Mouse (Mus musculus) cerebellum, adult 9-11 months (tissue): ENCODE results near the gene Cntrob.

ENCODE experiments used
- DNase-seq: peaks from one replicate; pipeline ENCODE4 v3.0.0; 2022

Cntrob gene

DNA sequence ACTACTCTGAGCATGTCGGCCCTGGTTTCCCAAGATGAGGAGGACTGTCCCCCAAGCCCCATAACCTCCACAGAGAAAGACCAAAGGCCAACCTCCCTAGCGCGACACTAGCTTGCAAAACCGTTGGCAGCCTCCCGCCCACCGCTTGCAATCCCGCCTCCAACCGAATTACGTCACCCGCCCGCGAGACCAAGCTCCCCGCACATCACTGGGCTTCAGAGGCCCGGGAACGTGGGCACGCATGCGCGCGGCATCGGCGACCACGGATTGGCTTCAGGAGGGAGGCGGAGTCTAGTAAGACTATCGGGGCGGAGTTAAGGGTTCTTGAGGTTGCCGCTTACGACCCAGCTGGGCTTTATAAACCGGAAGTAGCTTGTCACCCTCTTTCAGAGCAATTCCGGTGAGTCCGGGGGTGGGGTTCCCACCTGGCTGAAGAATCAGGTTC lies at the start of gene Cntrob, which contains the start of gene Trappc1:
Gene Cntrob, minus strand, starts transcription at position 109 of the 445 bp plus-strand sequence.
Gene Trappc1, plus strand, starts transcription at position 314 of the 445 bp plus-strand sequence.
- peak; percentile 100 for DNase-seq

GRCm38 (mm10) chr11:69372780-69373170 lies 49.2 kb upstream of the Cntrob start:
- peak; percentile 43 for DNase-seq

GRCm38 (mm10) chr11:69372056-69372779 lies 48.6 kb upstream of the Cntrob start:
- DNase-seq, result peak; percentile 96

DNA sequence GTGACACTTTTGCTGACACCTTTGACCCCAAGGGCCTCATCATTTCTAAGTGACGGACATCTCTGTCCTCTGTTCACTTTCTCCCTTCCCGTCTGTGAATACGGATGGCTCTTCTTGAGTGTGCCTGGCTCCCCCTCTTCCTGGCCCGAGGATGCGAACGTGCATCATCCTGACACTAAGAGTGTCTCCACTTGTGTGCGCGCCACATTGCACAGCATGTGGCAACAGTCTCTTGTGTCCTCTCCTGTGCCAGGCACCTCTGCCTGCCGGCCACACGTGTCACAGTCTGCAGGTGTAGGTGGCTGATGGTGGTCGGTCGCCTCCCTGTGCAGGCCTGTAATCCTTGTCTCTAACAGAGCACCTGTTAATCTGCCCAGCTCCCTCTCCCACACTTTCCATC lies 48.0 kb upstream of the Cntrob start:
- no peak for DNase-seq

DNA sequence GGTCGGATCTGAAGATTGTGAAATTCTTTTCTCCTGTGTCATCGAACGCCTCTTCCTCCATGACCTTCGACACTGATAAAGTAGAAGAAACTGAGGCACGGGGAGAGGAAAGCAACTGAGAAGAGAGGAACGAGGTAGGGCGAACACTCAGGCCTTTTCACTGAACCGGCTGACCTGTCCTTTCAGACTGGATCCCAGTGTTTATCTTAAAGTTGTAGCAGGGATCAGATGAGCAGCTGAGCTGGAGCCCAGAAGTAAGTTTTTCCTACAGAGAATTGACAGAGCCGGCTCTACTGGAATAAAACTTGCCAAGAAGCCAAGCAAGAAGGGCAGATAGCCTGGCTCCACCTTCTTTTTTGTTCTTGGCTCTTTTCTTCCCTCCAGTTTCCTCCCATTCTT lies 47.2 kb upstream of the Cntrob start:
- DNase-seq, result no peak

DNA sequence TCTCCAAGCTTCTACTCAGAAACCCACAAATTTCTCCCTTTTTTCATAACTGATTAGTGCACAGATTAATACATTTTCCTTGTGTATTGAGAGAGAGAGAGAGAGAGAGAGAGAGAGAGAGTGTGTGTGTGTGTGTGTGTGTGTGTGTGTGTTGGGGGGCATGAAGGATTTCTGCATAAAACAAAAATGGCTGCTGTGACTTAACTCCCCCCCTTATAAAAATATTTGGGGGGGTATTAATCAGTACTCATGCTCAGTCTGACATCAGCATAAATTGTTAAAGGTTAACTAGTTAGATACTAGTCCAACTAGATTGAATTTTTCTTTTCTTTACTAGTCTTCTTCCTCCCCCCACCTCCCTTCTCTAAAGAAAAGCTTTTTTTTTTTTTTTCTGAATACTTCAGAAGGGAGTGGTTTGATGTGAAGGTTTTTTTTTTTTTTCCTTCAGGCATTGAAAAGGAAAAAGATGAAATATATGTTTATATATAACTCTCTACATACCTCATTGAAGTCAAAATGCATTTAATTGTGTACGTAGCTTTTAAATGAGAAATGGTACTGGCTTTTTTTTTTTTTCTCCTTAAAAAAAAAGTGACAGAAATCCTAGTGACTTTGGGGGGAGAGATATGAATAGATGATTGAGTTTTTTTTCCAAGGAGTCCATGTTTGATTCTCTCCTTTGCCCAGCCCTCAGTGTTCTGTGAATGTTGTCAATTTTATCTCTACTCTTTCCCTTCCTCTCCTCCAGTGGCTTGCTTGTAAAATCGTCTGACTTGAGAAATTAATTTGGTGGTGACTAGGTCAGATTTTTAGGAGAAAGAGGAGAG lies 46.6 kb upstream of the Cntrob start:
- DNase-seq, result no peak

GRCm38 (mm10) chr11:69369215-69369989 lies 45.8 kb upstream of the Cntrob start, which contains the start of gene Chd3:
Chd3 (minus strand) TSS chr11:69369406.
- no peak for DNase-seq

DNA sequence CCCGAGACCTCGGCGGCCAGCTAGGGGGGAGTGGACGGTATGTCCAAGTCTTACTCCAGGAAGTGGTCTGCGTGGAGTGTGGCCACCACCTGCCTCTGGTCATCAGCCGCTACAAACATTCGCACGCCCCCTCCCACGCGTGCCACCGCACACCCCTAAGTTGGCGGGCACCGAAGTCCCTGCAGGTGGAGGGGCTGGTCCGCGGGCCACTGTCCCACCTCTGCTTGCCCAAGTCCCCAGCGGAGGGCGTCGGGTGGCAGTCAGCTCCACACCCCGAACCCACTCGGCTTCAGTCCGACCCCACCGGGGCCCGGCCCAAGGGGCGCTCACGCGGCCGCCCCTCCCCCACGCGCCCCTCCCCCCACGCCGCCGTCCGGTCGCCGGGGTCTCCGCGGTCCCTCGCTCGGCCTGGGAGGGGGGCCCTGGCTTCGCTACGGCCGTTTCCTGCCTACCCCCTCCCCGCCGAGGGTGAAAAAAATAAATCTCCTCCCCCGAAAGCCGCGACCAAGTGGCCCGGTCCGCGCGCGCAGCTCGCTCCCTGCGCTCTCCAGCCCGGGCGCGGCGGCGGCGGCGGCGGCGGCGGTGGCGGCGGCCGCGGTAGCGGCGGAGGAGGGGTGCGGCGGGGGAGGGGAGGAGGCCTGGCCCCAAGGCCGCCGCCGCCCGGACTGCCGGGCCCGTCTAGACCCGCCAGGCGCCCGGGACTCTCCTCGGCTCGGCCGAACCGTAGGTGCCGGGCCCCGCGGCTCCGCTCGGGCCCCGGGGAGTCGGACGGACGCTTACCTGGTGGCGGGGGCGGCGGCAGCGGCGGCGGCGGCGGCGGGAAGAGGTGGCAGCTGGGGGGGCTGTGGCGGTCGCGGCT lies 45.0 kb upstream of the Cntrob start:
- DNase-seq, result peak; percentile 73

- DNase-seq, result peak; percentile 68
Observed at GRCm38 (mm10) chr11:69367616-69368355, 44.2 kb upstream of the Cntrob start.

- peak; percentile 41 for DNase-seq
Observed at GRCm38 (mm10) chr11:69366855-69367615, 43.5 kb upstream of the Cntrob start.

DNA sequence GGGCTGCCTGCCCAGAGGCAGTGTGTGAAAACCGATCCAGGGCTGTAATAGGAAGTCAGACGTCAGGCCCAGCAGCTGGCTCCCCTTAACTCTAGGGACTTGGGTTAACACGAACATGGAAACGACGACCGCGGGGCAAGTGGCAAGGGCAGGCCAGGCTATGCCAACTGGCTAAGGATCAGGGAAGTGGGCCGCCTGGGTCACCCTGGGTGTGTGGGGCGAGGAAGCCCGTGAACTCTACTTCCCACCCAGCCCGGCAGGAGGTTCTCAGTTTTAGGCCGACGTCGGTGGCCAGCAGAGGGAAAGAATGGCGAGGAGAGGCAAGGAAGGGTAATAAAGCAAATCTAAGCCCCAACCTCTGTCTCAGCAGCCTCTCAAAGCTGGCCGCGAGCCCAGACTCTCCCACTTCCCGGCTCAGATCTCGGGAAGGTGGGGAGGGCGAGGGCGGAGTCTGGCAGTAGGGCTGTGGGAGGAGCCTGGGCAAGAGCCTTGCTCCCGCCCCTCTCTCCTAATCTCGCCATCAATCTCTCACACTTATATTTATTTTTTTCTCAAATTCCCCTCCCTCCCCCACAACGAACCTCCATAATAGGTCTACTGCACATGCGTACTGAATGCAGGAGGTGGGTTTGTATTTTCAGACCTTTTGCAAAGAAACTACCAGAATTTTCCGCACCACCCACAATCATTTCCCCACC lies 42.7 kb upstream of the Cntrob start:
- DNase-seq, result peak; percentile 86

DNA sequence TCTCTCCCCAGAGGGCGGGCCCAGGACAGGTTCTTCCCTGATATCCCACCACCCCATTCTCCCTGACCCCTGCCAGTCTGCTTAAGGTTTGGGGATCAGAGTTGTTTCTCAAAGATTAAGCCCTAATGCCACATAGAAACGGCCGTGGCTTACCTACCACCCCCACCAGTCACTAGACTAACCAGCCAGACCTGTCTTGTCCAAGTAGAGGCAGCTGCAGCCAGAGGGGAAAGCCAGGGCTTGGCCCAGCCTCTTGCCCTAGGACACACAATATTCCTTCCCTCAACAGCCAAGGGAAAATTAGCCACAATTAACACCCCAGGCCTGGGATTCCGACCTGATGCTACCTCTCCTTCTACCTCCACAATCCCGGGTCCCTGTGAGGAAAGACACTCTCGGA lies 42.1 kb upstream of the Cntrob start:
- peak; percentile 41 for DNase-seq

- peak; percentile 94 for DNase-seq
Observed at GRCm38 (mm10) chr11:69364910-69365309, 41.3 kb upstream of the Cntrob start.

DNA sequence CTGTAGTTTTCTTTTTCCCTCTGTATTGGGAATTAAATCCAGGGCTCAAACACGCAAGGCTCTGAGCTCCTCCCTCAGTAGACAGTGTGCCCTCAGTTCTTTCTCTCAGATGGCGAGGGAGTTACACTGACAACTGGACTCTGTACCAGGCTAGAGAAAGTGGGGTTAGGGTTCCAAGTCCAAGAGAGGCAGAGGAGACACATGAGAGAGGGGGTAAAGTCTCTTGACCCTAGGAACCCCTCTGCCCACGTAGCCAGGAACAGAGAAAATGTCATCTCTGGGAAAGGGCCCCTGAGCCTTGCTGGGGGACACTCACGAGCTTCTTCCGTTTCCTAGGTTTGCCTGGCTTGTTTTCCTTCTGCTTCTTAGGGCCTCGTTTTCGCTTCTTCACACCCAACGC lies 40.8 kb upstream of the Cntrob start:
- no peak for DNase-seq

GRCm38 (mm10) chr11:69362479-69362878 lies 38.9 kb upstream of the Cntrob start:
- no peak for DNase-seq

GRCm38 (mm10) chr11:69362021-69362420 lies 38.4 kb upstream of the Cntrob start:
- no peak for DNase-seq

GRCm38 (mm10) chr11:69357690-69358089 lies 34.1 kb upstream of the Cntrob start:
- no peak for DNase-seq

- DNase-seq, result no peak
Observed at GRCm38 (mm10) chr11:69356544-69356943, 33.0 kb upstream of the Cntrob start.

GRCm38 (mm10) chr11:69346441-69346840 lies 22.9 kb upstream of the Cntrob start:
- DNase-seq, result peak; percentile 18
